Mouse (Mus musculus) gastrocnemius, adult 8-10 months (tissue): ENCODE measurements at regions not wholly inside any gene's neighbourhood (a gene's known extent, or its start where the extent isn't known, plus 50 kb on each side); places are given as distances from the start of the nearest gene placed in this dataset.

Experiments
- DNase-seq, 2 experiments: peaks; one replicate each; pipeline ENCODE4 v3.0.0; 2022; ENCODE audit warnings: low spot score in 2 of 2

GRCm38 (mm10) chr16:78156876-78157232 lies 144.4 kb upstream of the Cxadr start:
- DNase-seq: no peak

- DNase-seq: no peak
These were observed 145.0 kb upstream of the Cxadr start for GRCm38 (mm10) chr16:78156138-78156875.

GRCm38 (mm10) chr16:78153899-78154605 lies 147.2 kb upstream of the Cxadr start:
- no peak for DNase-seq

GRCm38 (mm10) chr16:78144146-78144545 lies 157.1 kb upstream of the Cxadr start:
- no peak for DNase-seq

- DNase-seq: no peak
These were observed 165.8 kb upstream of the Cxadr start for GRCm38 (mm10) chr16:78135501-78135900.

GRCm38 (mm10) chr16:78134531-78134930 lies 166.8 kb upstream of the Cxadr start:
- no peak for DNase-seq

GRCm38 (mm10) chr16:78121668-78122067 lies 179.6 kb upstream of the Cxadr start:
- DNase-seq: no peak

GRCm38 (mm10) chr16:78120346-78120899 lies 180.9 kb upstream of the Cxadr start:
- DNase-seq: peak in 1 of 2 experiments; percentile 48

- DNase-seq: no peak
These were observed 197.0 kb upstream of the Cxadr start for GRCm38 (mm10) chr16:78104246-78104645.

GRCm38 (mm10) chr16:78101415-78102326 lies 199.6 kb upstream of the Cxadr start:
- DNase-seq: peak in 1 of 2 experiments; percentile 8

- DNase-seq: no peak
These were observed 201.4 kb upstream of the Cxadr start for GRCm38 (mm10) chr16:78099842-78100241.

- DNase-seq: no peak
These were observed 202.2 kb upstream of the Cxadr start for GRCm38 (mm10) chr16:78099114-78099513.

- DNase-seq: no peak
These were observed 202.7 kb upstream of the Cxadr start for GRCm38 (mm10) chr16:78098555-78098954.

GRCm38 (mm10) chr16:78096571-78096970 lies 204.7 kb upstream of the Cxadr start:
- no peak for DNase-seq

- no peak for DNase-seq
These were observed 211.1 kb upstream of the Cxadr start for GRCm38 (mm10) chr16:78090155-78090554.

- no peak for DNase-seq
These were observed 233.7 kb upstream of the Cxadr start for GRCm38 (mm10) chr16:78067532-78068118.

GRCm38 (mm10) chr16:78060516-78060915 lies 240.8 kb upstream of the Cxadr start:
- no peak for DNase-seq

- DNase-seq: no peak
These were observed 243.7 kb upstream of the Cxadr start for GRCm38 (mm10) chr16:78057549-78057948.

- DNase-seq: no peak
These were observed 249.2 kb upstream of the Cxadr start for GRCm38 (mm10) chr16:78052133-78052532.

- no peak for DNase-seq
These were observed 261.0 kb upstream of the Cxadr start for GRCm38 (mm10) chr16:78040149-78040920.
